Mouse (Mus musculus) CH12.LX (cell line): ENCODE data around the gene Lypd6b. TPM values are rescaled to one million over a fixed set of nuclear protein-coding genes. Genes with fewer than 3 reads are reported as not detected.

Experiments used
- DNase-seq: peaks from one replicate; pipeline ENCODE4 v3.0.0-alpha.2; 2013; ENCODE audit errors: extremely low read depth
- H3K27ac ChIP-seq: 2 replicates; pipeline ENCODE4 v1.5.1; 2012; ENCODE audit warnings: low read depth, mild to moderate bottlenecking, control low read depth, moderate library complexity; ENCODE audit not compliant: insufficient read depth
- H3K27me3 ChIP-seq: replicated peaks from 2 replicates; pipeline ENCODE3; 2012; ENCODE audit warnings: inconsistent platforms
- H3K36me3 ChIP-seq, 2 experiments: replicated peaks in 1 of 2; 2 replicates each; pipeline versions ENCODE3 to v1.6.1; 2012; ENCODE audit warnings: inconsistent platforms in 1 of 2, low read length in 1 of 2, mild to moderate bottlenecking in 1 of 2, mixed read lengths in 1 of 2, moderate library complexity in 1 of 2; ENCODE audit not compliant: control insufficient read depth in 1 of 2, insufficient read depth in 1 of 2
- H3K4me1 ChIP-seq, 2 experiments: 2 replicates each; pipeline ENCODE4 v1.6.1; 2012; ENCODE audit warnings: inconsistent platforms in 1 of 2, moderate library complexity in 1 of 2; ENCODE audit not compliant: insufficient read depth in 2 of 2, control insufficient read depth in 1 of 2
- H3K4me2 ChIP-seq: 2 replicates; pipeline ENCODE4 v1.6.1; 2012; ENCODE audit warnings: low read depth, mild to moderate bottlenecking, control low read depth; ENCODE audit not compliant: poor library complexity, insufficient read depth, severe bottlenecking
- H3K4me3 ChIP-seq, 3 experiments: fragments of 150-350 bp in 1 of 3; sonication (generic) in 1 of 3; replicated peaks in 1 of 3; 2 replicates each; pipeline versions ENCODE3 to v1.5.1; 2011 to 2012; ENCODE audit warnings: low read depth in 2 of 3, low read length in 2 of 3, mild to moderate bottlenecking in 2 of 3, moderate library complexity in 2 of 3, control low read depth in 1 of 3, improper control_type of control experiment in 1 of 3, inconsistent platforms in 1 of 3, mixed read lengths in 1 of 3; ENCODE audit not compliant: poor library complexity in 1 of 3
- H3K79me2 ChIP-seq: replicated peaks from 2 replicates; pipeline ENCODE4 v1.6.1; 2012; ENCODE audit warnings: mild to moderate bottlenecking, moderate library complexity; ENCODE audit not compliant: control insufficient read depth, poor library complexity, insufficient read depth, severe bottlenecking; ENCODE audit errors: extremely low read depth
- H3K9ac ChIP-seq: 2 replicates; pipeline ENCODE4 v1.6.1; 2012; ENCODE audit warnings: low read depth, mild to moderate bottlenecking, control low read depth, moderate library complexity; ENCODE audit not compliant: insufficient read depth
- H3K9me3 ChIP-seq: replicated peaks from 2 replicates; pipeline ENCODE3; 2012; ENCODE audit warnings: low read length, inconsistent platforms, mixed read lengths
- CHD1 ChIP-seq: IDR thresholded peaks from 2 replicates; pipeline ENCODE4 v1.6.1; 2012; ENCODE audit warnings: low read depth, low read length, improper control_type of control experiment, inconsistent platforms
- CHD2 ChIP-seq: IDR thresholded peaks from 2 replicates; pipeline ENCODE4 v1.6.1; 2011; ENCODE audit warnings: low read length, improper control_type of control experiment
- ELF1 ChIP-seq: IDR thresholded peaks from 2 replicates; pipeline ENCODE4 v1.6.1; 2014; ENCODE audit warnings: low read depth, mild to moderate bottlenecking, inconsistent platforms, low read length, improper control_type of control experiment
- EP300 ChIP-seq: IDR thresholded peaks from 2 replicates; pipeline ENCODE4 v1.6.1; 2011; ENCODE audit warnings: low read length, improper control_type of control experiment
- ETS1 ChIP-seq: conservative IDR thresholded peaks from 2 replicates; pipeline ENCODE4 v1.6.1; 2012; ENCODE audit warnings: low read depth, mild to moderate bottlenecking, inconsistent platforms, low read length, improper control_type of control experiment, moderate library complexity
- HCFC1 ChIP-seq: IDR thresholded peaks from 2 replicates; pipeline ENCODE4 v1.6.1; 2012; ENCODE audit warnings: low read depth, mild to moderate bottlenecking, inconsistent platforms, low read length, improper control_type of control experiment
- JUN ChIP-seq: IDR thresholded peaks from 2 replicates; pipeline ENCODE4 v1.6.1; 2011; ENCODE audit warnings: low read depth, mild to moderate bottlenecking, low read length, improper control_type of control experiment, moderate library complexity; ENCODE audit not compliant: insufficient read depth
- KAT2A ChIP-seq: IDR thresholded peaks from 2 replicates; pipeline ENCODE4 v1.6.1; 2012; ENCODE audit warnings: low read length, improper control_type of control experiment, inconsistent platforms; ENCODE audit not compliant: insufficient replicate concordance
- MAFK ChIP-seq: IDR thresholded peaks from 2 replicates; pipeline ENCODE4 v1.6.1; 2011; ENCODE audit warnings: low read length, improper control_type of control experiment; ENCODE audit not compliant: insufficient replicate concordance
- MAZ ChIP-seq: IDR thresholded peaks from 2 replicates; pipeline ENCODE4 v1.6.1; 2012; ENCODE audit warnings: low read depth, mild to moderate bottlenecking, inconsistent platforms, low read length, improper control_type of control experiment, moderate library complexity
- MEF2A ChIP-seq: IDR thresholded peaks from 2 replicates; pipeline ENCODE4 v1.6.1; 2014; ENCODE audit warnings: low read depth, mild to moderate bottlenecking, inconsistent platforms, low read length, improper control_type of control experiment, borderline replicate concordance
- MXI1 ChIP-seq: IDR thresholded peaks from 2 replicates; pipeline ENCODE4 v1.6.1; 2011; ENCODE audit warnings: mild to moderate bottlenecking, low read depth, low read length, improper control_type of control experiment
- MYC ChIP-seq: IDR thresholded peaks from 2 replicates; pipeline ENCODE4 v1.6.1; 2011; ENCODE audit warnings: low read depth, mild to moderate bottlenecking, improper control_type of control experiment, low read length
- NELFE ChIP-seq: IDR thresholded peaks from 2 replicates; pipeline ENCODE4 v1.6.1; 2011; ENCODE audit warnings: low read depth, low read length, improper control_type of control experiment
- PAX5 ChIP-seq: IDR thresholded peaks from 2 replicates; pipeline ENCODE4 v1.6.1; 2012; ENCODE audit warnings: low read length, inconsistent platforms, mixed read lengths
- POLR2A ChIP-seq: IDR thresholded peaks from 2 replicates; pipeline ENCODE4 v1.6.1; 2011; ENCODE audit warnings: low read depth, mild to moderate bottlenecking, improper control_type of control experiment, low read length
- POLR2AphosphoS2 ChIP-seq: IDR thresholded peaks from 2 replicates; pipeline ENCODE4 v1.6.1; 2011; ENCODE audit warnings: low read depth, low read length, improper control_type of control experiment
- RCOR1 ChIP-seq: conservative IDR thresholded peaks from 2 replicates; pipeline ENCODE4 v1.6.1; 2012; ENCODE audit warnings: low read depth, mild to moderate bottlenecking, inconsistent platforms, low read length, improper control_type of control experiment
- SIN3A ChIP-seq: IDR thresholded peaks from 2 replicates; pipeline ENCODE4 v1.6.1; 2012; ENCODE audit warnings: low read length, improper control_type of control experiment, inconsistent platforms
- TBP ChIP-seq: conservative IDR thresholded peaks from 2 replicates; pipeline ENCODE4 v1.6.1; 2011; ENCODE audit warnings: low read depth, low read length, improper control_type of control experiment
- UBTF ChIP-seq: IDR thresholded peaks from 2 replicates; pipeline ENCODE4 v1.6.1; 2012; ENCODE audit warnings: low read depth, mild to moderate bottlenecking, inconsistent platforms, low read length, improper control_type of control experiment, moderate library complexity
- USF1 ChIP-seq: IDR thresholded peaks from 2 replicates; pipeline ENCODE4 v1.6.1; 2014; ENCODE audit warnings: low read depth, mild to moderate bottlenecking, inconsistent platforms, low read length, improper control_type of control experiment
- USF2 ChIP-seq: conservative IDR thresholded peaks from 2 replicates; pipeline ENCODE4 v1.6.1; 2011; ENCODE audit warnings: low read depth, low read length, improper control_type of control experiment
- ZKSCAN1 ChIP-seq: IDR thresholded peaks from 2 replicates; pipeline ENCODE4 v1.6.1; 2012; ENCODE audit warnings: low read depth, inconsistent platforms, low read length, improper control_type of control experiment, borderline replicate concordance
- ZMIZ1 ChIP-seq: IDR thresholded peaks from 2 replicates; pipeline ENCODE4 v1.6.1; 2012; ENCODE audit warnings: low read depth, mild to moderate bottlenecking, inconsistent platforms, low read length, improper control_type of control experiment
- dilution Hi-C: fragments of 300-500 bp; cut with MboI; formaldehyde crosslinking; loops from 2 replicates; pipeline ENCODE4 v1.14.3; 2020; ENCODE audit warnings: low sequenced_read_pairs; ENCODE audit not compliant: extremely low pct_unique_long_range_greater_than_20kb, extremely low pct_ligation_motif_present
- in situ Hi-C: fragments of 300-500 bp; cut with MboI; formaldehyde crosslinking; loops from 3 replicates; pipeline ENCODE4 v1.14.3; 2019; ENCODE audit warnings: low sequenced_read_pairs, low pct_ligation_motif_present, low pct_unique_long_range_greater_than_20kb, mixed read lengths
- polyA plus RNA-seq: library from polyadenylated mRNA; unstranded; fragments of >175 nt; gene quantifications from 2 replicates; pipeline ENCODE4 v1.2.1, GENCODE M21; 2012; ENCODE audit warnings: low read depth; ENCODE audit not compliant: insufficient read length
- total RNA-seq, 2 experiments: library from RNA; depleted of rRNA; stranded (reverse); fragments of 300-350 nt in 1 of 2; fragments of >200 nt in 1 of 2; gene quantifications; 2 replicates each; pipeline ENCODE4 v1.2.3; 2012 to 2014

The Lypd6b gene
- total and polyA plus RNA-seq, 3 experiments: 0.15 to 1.4 TPM; not detected in 1

DNA sequence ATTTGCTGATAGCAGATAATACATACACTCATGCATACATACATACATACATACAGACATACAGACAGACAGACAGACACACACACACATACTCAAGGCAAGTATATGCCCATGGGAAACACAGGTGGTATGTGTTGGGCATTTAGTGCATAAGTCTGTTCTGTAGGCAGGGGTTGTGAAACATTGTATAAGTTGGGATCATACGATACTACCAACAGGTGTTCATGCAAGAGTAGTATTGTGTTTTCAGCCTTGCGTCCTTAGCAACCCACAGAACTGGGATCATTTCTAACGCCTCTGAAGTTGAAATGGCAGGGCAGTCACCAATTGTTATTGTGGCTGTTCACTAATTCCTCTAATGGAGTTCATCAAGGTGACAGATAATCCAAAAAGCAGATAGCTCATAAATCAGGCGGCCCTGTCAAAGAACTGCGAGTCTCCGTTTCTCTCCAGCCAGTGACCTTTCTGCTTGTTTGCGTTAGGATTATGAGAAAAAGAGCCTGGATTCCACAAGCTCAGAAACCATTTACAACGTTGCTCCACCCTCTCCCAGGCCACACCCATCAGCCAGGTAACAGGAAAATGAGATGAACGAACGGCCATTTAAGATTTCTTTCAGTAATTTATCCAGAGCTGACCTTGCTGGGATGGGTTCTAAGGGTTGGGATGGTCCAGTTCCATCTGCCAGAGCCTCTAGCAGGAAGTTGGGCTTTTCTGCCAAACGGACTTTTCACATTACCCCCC, 72.9 kb downstream of the Lypd6b start:
- dilution Hi-C loops: no loop called here
- no peak overlapping the region for H3K4me2 ChIP-seq
- no peak overlapping the region for H3K4me3 ChIP-seq
- H3K4me1 ChIP-seq: peaks cover 0 to 8% of the 10 kb centered on the region in 2 experiments; a peak in 2 of 4 replicates
- no peaks in the 10 kb centered on the region for H3K36me3 ChIP-seq
- no peak overlapping the region for H3K27ac ChIP-seq
- no peak overlapping the region for H3K9ac ChIP-seq
- TF ChIP-seq NELFE: no peak
- no peaks in the 10 kb centered on the region for H3K9me3 ChIP-seq
- in situ Hi-C loops: no loop called here
- H3K27me3 ChIP-seq: no peaks in the 10 kb centered on the region
- H3K79me2 ChIP-seq: no peaks in the 10 kb centered on the region
- DNase-seq: no peak

DNA sequence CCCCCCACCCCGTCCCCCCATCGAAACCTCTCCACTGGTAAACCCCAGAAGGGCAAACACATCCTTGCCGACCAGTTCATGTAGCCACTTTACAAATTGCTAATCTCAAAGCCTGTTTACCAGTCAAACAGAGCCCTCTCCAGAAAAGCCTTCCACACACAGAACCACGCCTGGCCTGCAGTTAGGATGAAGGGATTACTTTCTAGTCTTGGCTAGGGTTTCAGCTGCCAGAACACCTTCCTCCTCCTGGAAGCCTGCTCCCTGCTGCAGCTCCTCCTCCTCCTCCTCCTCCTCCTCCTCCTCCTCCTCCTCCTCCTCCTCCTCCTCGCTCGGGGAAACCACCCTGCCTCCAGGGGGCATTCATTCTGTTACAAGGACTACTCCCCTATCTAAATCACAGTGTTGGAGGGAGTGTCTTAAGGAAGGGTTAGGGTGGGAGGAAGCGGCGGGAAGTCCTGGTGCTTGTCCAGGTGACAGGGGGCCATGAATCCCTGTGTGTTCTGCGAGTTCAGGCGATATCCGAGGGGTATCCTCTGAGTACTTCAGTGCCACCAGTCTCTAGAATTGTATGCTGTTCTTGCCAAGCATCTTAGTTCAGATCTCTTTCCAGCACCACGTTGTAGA, 73.6 kb downstream of the Lypd6b start:
- dilution Hi-C loops: no loop called here
- no peak overlapping the region for H3K9ac ChIP-seq

DNA sequence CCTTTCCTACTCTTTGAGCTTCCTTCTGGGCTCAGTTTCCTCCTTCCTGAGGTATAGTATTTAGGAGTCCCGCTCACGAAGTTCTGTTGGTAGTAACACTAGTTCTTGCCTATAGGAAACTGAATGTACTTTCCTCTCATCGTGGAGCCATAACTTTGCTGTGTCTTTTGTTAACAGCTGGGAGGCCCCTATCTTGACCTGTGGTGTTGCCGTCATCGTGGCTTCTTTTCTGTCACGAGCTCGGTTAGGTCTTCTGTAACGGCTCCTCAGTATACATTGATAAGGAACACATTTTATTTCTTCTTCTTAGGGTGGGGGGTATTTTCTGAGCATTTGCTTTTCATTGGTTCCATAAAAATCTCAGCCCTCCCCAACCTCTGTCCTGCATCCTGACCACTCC, 74.2 kb downstream of the Lypd6b start:
- dilution Hi-C loops: no loop called here
- Histone ChIP-seq H3K27ac (no peak overlapping the region), H3K79me2 (no peaks in the 10 kb centered on the region)
- DNase-seq: no peak
- in situ Hi-C loops: no loop called here
- TF ChIP-seq EP300 (no peak), ZMIZ1 (no peak), POLR2A (no peak), SIN3A (no peak), PAX5 (no peak), NELFE (no peak), ETS1 (no peak), ZKSCAN1 (no peak), CHD2 (no peak), UBTF (no peak), CHD1 (no peak)
- TF ChIP-seq, all 38 proteins: peak for 0
- Histone ChIP-seq H3K4me1 (peaks cover 0 to 9% of the 10 kb centered on the region in 2 experiments; a peak in 2 of 4 replicates), H3K9me3 (no peaks in the 10 kb centered on the region), H3K4me2 (no peak overlapping the region), H3K36me3 (no peaks in the 10 kb centered on the region), H3K9ac (no peak overlapping the region), H3K4me3 (no peak overlapping the region), H3K27me3 (no peaks in the 10 kb centered on the region)

More for the DNA sequence above, 73.6 kb downstream of the Lypd6b start:
- no peak for DNase-seq
- TF ChIP-seq HCFC1 (no peak), TBP (no peak), MXI1 (no peak), RCOR1 (no peak), JUN (no peak), MAFK (no peak), ETS1 (no peak), ZMIZ1 (no peak), ELF1 (no peak), ZKSCAN1 (no peak), MEF2A (no peak), POLR2A (no peak), USF2 (no peak), MAZ (no peak), CHD2 (no peak), POLR2AphosphoS2 (no peak), USF1 (no peak), KAT2A (no peak), MYC (no peak)
- no peak overlapping the region for H3K4me3 ChIP-seq
- H3K27ac ChIP-seq: no peak overlapping the region
- H3K27me3 ChIP-seq: no peaks in the 10 kb centered on the region
- no peak overlapping the region for H3K4me2 ChIP-seq
- H3K4me1 ChIP-seq: peaks cover 0 to 9% of the 10 kb centered on the region in 2 experiments; a peak in 2 of 4 replicates
- no peaks in the 10 kb centered on the region for H3K9me3 ChIP-seq
- in situ Hi-C loops: no loop called here
- no peaks in the 10 kb centered on the region for H3K36me3 ChIP-seq
- no peaks in the 10 kb centered on the region for H3K79me2 ChIP-seq
